Mouse (Mus musculus) megakaryocyte progenitor cell, adult 5-6 weeks (primary cell): ENCODE results near the gene Tfcp2l1. TPM values are rescaled to one million over a fixed set of nuclear protein-coding genes. Genes with fewer than 3 reads are reported as not detected.
"Not testable (repeated sequence)": the region's sequence is repeated elsewhere in the genome, so short reads cannot be mapped to it uniquely, and the experiment has no call there.

Source experiments
- ATAC-seq: replicated peaks from 2 replicates; pipeline ENCODE4 v1.8.0; 2016; ENCODE audit warnings: mild to moderate bottlenecking, moderate TSS enrichment, inconsistent platforms; ENCODE audit not compliant: poor library complexity
- total RNA-seq, 2 experiments: library from RNA; stranded (forward) in 1 of 2; stranded (reverse) in 1 of 2; fragments of 157-497, 149-512 nt in 1 of 2; fragments of 200-1000 nt in 1 of 2; gene quantifications; 2 replicates each; pipeline versions ENCODE4 v1.2.3 to v1.2.4; 2015 to 2017

The Tfcp2l1 gene
- total RNA-seq (2015) (0.10 TPM in 1 of 2 replicates, not detected in the other), total RNA-seq (2017) (0.10 TPM in 1 of 2 replicates, not detected in the other)

DNA sequence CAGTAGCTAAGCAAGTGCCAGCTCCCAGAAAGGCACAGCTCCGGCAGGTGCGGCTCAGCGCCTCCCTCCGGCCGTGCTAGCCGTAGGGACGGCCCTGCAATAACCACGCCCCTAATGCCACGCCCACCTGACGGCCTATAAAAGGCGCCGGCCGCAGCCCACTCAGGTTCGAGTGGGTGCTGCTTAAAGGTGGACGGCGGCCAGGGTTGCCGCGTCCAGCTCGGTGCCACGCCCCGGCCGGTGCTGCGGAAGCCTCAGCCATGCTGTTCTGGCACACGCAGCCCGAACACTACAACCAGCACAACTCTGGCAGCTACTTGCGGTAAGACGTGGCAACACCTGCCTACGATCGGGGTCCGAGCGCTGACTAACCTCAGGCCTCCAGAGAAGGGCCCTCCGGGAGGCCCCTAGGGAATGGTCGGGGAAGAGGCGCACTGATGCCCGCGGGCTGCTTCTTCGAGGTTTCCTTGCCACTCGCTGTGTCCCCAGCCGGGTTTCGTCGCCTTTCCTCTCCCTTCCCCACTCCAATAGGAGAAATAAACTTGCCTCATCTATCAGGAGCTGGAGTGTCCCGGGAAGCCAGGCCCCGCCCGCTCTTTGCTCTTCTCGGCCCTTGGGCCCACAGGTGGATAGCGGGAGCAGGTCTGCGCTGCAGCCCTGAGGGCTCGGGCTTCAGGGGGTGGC lies at the start of gene Tfcp2l1:
Tfcp2l1 (plus strand) TSS at position 165 of the 684 bp plus-strand sequence.
- peak; percentile 94 for ATAC-seq

GRCm38 (mm10) chr1:118580174-118580702 lies 47.5 kb upstream of the Tfcp2l1 start:
- peak; percentile 74 for ATAC-seq

DNA sequence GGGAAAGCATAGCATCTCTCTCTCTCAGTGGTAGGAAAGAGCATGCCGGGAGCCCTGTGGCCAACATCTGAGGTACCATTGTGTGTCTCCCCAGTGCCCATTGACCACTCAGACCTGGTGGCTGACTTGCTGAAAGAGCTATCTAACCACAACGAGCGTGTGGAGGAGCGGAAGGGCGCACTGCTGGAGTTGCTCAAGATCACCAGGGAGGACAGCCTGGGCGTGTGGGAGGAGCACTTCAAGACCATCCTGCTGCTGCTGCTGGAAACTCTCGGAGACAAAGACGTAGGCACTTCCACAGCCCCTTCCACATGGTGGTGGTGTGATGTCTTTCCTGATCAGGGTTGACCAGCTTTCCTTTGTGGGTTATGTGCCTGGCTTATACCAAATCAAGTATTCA lies 46.6 kb upstream of the Tfcp2l1 start:
- ATAC-seq = peak; percentile 86

- no peak for ATAC-seq
Measured at GRCm38 (mm10) chr1:118589721-118590120, 38.0 kb upstream of the Tfcp2l1 start.

DNA sequence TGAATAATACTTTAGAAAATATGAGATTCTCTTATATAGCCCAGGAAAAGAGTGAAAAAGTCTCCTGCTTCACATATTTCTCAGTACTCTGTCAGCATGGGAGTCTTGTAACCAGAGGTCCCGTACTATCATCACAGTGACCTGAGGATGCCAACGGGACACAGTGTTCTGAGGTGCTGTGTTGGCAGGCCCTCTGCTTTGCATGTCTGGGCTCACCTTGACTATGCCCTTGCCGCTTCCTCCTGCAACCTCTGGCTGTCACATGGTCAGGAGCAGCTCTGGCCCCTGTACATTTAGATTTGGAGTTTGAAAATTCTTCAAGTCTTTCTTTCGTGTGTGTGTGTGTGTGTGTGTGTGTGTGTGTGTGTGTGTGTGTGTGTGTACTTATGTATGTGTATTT lies 34.8 kb upstream of the Tfcp2l1 start:
- ATAC-seq = no peak

DNA sequence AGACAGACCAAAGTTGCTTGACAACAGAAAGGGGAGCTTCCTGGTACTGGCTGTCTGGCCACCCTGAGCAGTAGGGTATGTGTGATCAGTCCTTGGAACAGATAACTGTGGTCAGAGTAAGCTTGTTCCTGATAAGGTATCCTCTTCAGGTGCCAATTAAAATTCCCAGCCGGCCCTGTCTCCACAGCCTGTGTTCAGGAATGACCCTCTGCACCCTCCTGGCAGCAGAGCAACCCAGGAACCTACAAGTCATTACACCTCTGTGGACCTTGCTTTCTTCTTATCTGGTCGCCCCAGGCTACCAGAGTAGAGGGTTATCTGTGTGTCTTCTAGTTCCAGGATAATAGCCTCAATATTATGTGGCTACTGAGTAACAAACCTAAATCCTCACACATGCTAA lies 32.4 kb upstream of the Tfcp2l1 start:
- ATAC-seq = peak; percentile 84

DNA sequence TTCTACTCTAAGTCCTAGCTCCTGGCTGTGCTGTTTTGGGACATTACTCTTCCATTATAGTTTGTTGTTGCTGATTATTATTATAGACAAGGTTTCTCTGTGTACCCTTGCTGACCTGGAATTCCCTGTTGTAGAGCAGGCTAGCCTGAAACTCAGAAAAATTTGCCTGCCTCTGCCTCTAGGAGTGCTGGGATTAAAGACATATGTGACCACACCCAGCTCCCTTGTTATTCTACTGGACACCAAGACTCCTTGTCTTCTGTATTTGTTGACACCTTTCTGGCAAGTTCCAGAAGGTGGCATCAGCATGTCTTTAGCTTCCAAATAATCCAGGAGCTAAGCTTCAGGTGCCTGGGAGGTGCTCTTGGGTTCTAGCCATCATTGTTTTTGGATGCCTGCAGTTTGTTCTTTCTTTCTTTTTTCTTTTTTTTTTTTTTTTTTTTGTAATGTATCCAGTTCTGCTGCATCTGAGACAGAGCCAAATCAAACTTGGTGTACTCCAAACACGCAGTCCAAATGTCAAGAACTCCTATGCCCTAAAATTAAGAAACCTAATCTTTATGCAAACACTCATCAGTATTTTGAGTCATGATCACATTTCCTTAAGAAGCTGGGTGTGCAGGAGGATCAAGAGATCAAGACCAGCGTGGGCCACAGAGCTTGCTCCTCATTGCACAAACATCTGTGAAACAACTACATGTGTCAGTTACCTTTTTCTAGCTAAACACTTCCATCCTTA lies 30.1 kb upstream of the Tfcp2l1 start:
- no peak for ATAC-seq

DNA sequence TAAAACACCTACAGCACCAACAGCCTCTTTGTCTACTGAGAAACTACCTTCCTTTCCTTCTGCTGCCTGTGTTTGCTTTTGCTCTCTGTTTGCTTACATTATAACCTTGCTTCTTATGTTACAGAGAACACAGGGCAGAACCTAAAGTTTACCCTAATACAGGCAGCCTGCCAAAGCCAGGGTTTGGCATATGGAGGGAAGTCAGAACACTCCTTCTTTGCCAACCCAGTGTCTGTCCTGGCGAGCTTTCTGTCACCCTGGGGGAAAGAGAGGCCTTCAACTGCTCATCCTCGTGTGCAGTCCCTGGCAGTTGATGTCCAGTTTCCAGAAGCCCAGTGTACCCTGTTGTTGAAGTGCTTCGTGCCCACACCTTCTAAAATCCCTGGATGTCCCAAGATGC lies 29.4 kb upstream of the Tfcp2l1 start:
- ATAC-seq = no peak

DNA sequence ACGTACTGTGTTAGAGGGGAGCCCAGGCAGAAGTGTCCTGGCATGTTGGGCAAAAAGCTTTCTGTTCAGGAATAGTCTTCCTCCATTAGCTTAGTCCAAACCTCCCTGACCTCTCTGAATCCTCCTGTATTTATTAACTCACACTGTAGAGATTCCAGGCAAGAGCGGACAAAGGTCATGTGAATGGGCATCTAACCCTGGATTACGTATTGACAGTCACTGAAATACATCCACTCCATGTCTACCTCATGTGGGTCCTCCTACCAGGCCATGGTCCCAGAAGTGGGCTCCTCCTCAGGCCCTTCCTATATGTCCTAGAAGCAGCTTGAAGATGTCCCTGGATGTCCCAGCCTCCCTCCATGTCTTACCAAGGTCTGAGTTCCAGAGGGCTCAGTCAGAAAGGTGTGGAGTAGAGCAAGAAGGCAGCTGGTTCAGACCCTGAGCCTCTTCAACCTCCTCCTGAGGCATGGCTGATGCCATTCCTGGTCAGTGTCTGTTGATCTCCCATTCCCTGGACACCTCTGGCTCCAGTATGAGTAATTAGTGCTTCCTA lies 14.0 kb upstream of the Tfcp2l1 start:
- no peak for ATAC-seq

- ATAC-seq = not testable (repeated sequence)
Measured at GRCm38 (mm10) chr1:118621055-118621454, 6.7 kb upstream of the Tfcp2l1 start.

DNA sequence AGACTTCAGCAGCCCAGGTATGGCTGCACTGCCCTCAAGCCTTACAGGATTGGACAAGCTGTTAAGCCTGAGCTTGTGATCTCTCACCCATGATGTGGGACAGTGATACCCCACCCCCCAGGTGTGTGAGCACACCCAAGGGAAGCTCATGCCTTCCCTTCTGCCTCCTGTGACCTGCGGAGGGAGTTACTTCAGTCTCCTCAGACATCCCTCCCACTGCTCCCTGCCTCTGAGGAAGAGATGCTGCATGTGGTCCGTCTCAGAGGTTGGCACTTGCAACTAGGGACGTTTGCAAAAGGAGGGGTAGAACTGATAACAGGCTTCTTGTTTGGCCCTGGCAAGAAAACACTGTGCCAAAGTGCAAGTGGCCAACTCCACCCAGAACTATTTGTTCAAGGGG lies 4.9 kb upstream of the Tfcp2l1 start:
- no peak for ATAC-seq

GRCm38 (mm10) chr1:118625461-118625860 lies 2.3 kb upstream of the Tfcp2l1 start:
- ATAC-seq = no peak

GRCm38 (mm10) chr1:118625921-118626320 lies 1.8 kb upstream of the Tfcp2l1 start:
- ATAC-seq = no peak

DNA sequence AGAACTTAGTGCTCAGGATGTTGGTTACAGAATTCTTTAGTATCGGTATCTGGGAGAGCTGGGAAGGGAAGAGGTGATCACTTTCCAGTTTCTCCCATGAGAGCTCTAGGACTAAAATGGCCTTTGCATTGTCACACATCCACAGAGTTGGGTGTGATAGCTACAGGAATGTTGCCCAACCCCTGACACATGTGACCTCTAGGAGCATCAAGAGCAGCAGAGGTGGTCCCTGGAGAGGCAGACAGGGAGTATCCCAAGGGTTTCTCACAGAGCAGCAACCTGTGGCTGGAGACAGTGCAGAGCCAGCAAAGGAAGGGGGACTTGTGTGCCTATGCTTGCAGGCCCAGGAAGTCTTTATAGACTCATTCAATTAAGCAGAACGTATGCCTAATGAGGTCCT lies 1.3 kb upstream of the Tfcp2l1 start:
- ATAC-seq = no peak

DNA sequence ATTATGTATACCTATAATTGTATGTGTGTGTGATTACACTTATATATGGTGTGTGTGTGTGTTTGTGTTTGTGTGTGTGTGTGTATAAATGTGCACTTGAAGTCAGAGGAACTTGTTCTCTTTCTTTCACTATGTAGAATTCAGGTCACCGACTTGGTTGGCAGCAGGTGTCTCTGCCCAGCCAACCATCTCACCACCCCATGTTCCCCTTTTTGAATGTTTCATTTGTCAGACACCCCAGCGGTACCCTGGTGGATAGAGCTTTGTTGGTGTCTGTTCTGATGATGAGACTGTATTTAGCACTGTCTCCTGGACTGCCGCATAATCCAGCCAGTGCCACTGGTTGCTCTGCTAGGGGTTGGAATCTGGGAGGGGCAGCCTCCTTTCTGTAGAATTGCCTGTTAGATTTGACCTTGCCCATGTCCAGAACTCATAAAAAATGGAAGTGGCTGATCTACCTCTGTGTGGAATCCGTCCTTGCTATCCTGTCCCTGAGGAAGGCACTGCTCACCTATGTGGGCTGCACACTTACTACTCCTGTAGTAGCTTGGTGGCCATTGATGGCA lies 5.8 kb downstream of the Tfcp2l1 start:
- 0 out of 2 replicates have a peak, but pooled peaks have one; percentile 29 for ATAC-seq

DNA sequence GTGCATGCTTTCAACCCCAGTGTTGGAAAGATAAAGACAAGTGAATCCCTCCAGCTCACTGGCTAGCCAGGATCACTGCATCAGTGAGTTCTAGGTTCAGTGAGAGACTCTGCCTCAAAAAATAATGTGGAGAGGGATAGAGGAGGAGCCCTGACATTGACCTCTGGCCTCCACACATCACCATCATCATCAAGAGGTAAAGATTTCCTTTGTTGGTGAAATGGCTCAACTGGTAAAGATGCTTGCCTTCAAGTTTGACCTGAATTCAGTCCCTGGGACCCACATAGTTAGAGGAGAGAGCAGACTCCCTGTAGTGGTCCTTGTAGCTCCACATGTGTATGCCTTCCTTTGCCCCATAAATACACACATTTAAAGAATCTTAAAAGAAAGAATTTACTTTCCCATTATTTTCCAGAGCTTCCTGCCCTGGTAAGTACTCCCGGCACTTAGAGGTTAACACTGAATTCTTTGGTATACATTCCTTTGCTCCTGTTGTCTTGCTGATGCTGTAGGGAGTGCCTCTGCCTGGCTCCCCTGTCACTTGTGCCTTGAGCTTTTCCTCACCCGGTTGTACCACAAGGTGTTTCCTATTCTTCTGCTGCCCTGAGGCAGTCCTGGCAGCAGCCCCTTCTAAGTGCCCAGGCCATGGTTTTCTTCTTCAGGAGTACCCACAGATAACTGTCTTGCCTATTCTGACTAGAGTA lies 14.7 kb downstream of the Tfcp2l1 start:
- no peak for ATAC-seq

DNA sequence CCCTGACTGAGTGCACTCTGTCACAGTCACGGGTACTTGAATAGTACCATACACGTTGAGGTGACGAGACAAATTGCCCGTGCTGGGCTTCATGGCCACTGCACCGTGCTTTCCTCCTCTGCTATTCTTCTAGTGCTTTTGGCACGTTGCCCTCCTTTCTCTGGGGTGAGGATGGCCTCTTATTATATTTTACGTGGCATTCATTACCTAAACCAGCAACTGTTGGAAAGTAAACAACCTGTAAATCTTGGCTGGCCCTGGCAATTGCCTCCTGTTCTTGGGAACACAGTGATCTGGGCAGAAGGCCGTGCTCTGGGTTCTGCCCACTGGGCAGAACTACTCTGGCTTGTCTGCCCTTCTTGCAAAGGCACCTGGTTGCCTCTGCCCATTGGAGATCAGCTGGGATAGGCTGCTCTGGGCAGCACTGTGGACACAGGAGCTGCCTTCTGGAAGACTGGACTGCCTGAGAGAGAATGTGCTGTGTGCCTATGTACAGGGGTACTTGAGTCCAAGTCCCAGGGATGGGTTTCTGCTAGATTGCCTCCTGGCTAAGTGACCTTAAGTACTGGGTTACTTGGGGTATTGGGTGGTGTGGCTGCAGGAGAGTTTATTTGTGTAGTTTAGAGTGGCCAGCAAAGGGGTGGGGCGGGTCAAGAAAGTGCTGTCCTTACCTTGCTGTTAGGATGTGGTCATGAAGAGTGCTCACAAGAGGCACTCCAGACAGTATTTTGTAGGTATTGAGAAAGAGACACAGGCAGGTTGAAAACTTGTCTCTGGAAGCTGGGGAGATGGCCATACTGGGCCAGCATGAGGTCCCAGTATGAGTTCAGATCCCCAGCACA lies 15.6 kb downstream of the Tfcp2l1 start:
- no peak for ATAC-seq

- ATAC-seq = no peak
Measured at GRCm38 (mm10) chr1:118645701-118646100, 18.0 kb downstream of the Tfcp2l1 start.

- no peak for ATAC-seq
Measured at GRCm38 (mm10) chr1:118648015-118648414, 20.3 kb downstream of the Tfcp2l1 start.
